Mouse (Mus musculus): ENCODE data around the gene Dlg2. TPM values are rescaled to one million over a fixed set of nuclear protein-coding genes. Genes with fewer than 3 reads are reported as not detected.

The Dlg2 gene
- polyA plus RNA-seq, 1 experiment from 2014 or later = 6.3 TPM

- WGBS = 75% methylated on average over 3 of the region's 3 CpGs
- H3K36me3 ChIP-seq (ENCODE audit: control insufficient read depth, insufficient read depth, low read length) = no peaks in the 10 kb centered on the region
- no peak for ATAC-seq (replicated peaks; ENCODE audit: low FRiP score, low TSS enrichment, low read depth)
- no peaks in the 10 kb centered on the region for H3K9me3 ChIP-seq (ENCODE audit: control insufficient read depth, low read length)
- no peak overlapping the region for H3K27ac ChIP-seq (ENCODE audit: low read depth)
- no peaks in the 10 kb centered on the region for H3K4me1 ChIP-seq (replicated peaks; ENCODE audit: control insufficient read depth, insufficient read depth, low read length)
- DNase-seq (ENCODE audit: low spot score) = no peak
- H3K4me2 ChIP-seq (ENCODE audit: low read length) = no peak overlapping the region
- no peak overlapping the region for H3K9ac ChIP-seq (ENCODE audit: low read length)
- no peaks in the 10 kb centered on the region for H3K27me3 ChIP-seq (replicated peaks; ENCODE audit: control insufficient read depth, insufficient read depth, low read length)
- no peak overlapping the region for H3K4me3 ChIP-seq (ENCODE audit: low read depth, low read length)
Measured at GRCm38 (mm10) chr7:91516225-91516624, 1039.8 kb downstream of the Dlg2 start.

- DNase-seq (ENCODE audit: low spot score) = no peak
- Histone ChIP-seq H3K27me3 (replicated peaks; ENCODE audit: control insufficient read depth, insufficient read depth, low read length) (no peaks in the 10 kb centered on the region), H3K9me3 (ENCODE audit: control insufficient read depth, low read length) (no peaks in the 10 kb centered on the region), H3K4me2 (ENCODE audit: low read length) (no peak overlapping the region), H3K9ac (ENCODE audit: low read length) (no peak overlapping the region), H3K36me3 (ENCODE audit: control insufficient read depth, insufficient read depth, low read length) (no peaks in the 10 kb centered on the region), H3K4me1 (replicated peaks; ENCODE audit: control insufficient read depth, insufficient read depth, low read length) (no peaks in the 10 kb centered on the region), H3K4me3 (ENCODE audit: low read depth, low read length) (no peak overlapping the region), H3K27ac (ENCODE audit: low read depth) (no peak overlapping the region)
- ATAC-seq (replicated peaks; ENCODE audit: low FRiP score, low TSS enrichment, low read depth) = no peak
- 74% methylated on average over 1 of the region's 1 CpGs for WGBS
Measured at GRCm38 (mm10) chr7:91525859-91526258, 1049.4 kb downstream of the Dlg2 start.

GRCm38 (mm10) chr7:91542597-91543285, 1066.3 kb downstream of the Dlg2 start:
- no peak overlapping the region for H3K9ac ChIP-seq (ENCODE audit: low read length)
- no peaks in the 10 kb centered on the region for H3K4me1 ChIP-seq (replicated peaks; ENCODE audit: control insufficient read depth, insufficient read depth, low read length)

GRCm38 (mm10) chr7:91543286-91543650, 1066.8 kb downstream of the Dlg2 start:
- peak overlapping the region; percentile 34 for H3K4me3 ChIP-seq (ENCODE audit: low read depth, low read length)
- peaks cover 13% of the 10 kb centered on the region for H3K27me3 ChIP-seq (replicated peaks; ENCODE audit: control insufficient read depth, insufficient read depth, low read length)
- H3K4me1 ChIP-seq (replicated peaks; ENCODE audit: control insufficient read depth, insufficient read depth, low read length) = no peaks in the 10 kb centered on the region
- no peaks in the 10 kb centered on the region for H3K9me3 ChIP-seq (ENCODE audit: control insufficient read depth, low read length)
- ATAC-seq (replicated peaks; ENCODE audit: low FRiP score, low TSS enrichment, low read depth) (no peak), DNase-seq (ENCODE audit: low spot score) (peak; percentile 51)
- no peak overlapping the region for H3K27ac ChIP-seq (ENCODE audit: low read depth)
- H3K9ac ChIP-seq (ENCODE audit: low read length) = no peak overlapping the region
- WGBS = 31% methylated on average over 4 of the region's 4 CpGs
- H3K36me3 ChIP-seq (ENCODE audit: control insufficient read depth, insufficient read depth, low read length) = no peaks in the 10 kb centered on the region
- H3K4me2 ChIP-seq (ENCODE audit: low read length) = peak overlapping the region; percentile 68

More at GRCm38 (mm10) chr7:91542597-91543285, 1066.3 kb downstream of the Dlg2 start:
- H3K4me2 ChIP-seq (ENCODE audit: low read length) = peak overlapping the region; percentile 68
- WGBS = 3% methylated on average over 28 of the region's 29 CpGs
- H3K36me3 ChIP-seq (ENCODE audit: control insufficient read depth, insufficient read depth, low read length) = no peaks in the 10 kb centered on the region
- peaks cover 13% of the 10 kb centered on the region for H3K27me3 ChIP-seq (replicated peaks; ENCODE audit: control insufficient read depth, insufficient read depth, low read length)
- H3K27ac ChIP-seq (ENCODE audit: low read depth) = no peak overlapping the region
- peak overlapping the region; percentile 34 for H3K4me3 ChIP-seq (ENCODE audit: low read depth, low read length)
- ATAC-seq (replicated peaks; ENCODE audit: low FRiP score, low TSS enrichment, low read depth) = peak; percentile 43; the same call in 1 of the 2 replicates
- H3K9me3 ChIP-seq (ENCODE audit: control insufficient read depth, low read length) = no peaks in the 10 kb centered on the region
- DNase-seq (ENCODE audit: low spot score) = peak; percentile 69

GRCm38 (mm10) chr7:91544600-91544999, 1068.1 kb downstream of the Dlg2 start:
- no peak for ATAC-seq (replicated peaks; ENCODE audit: low FRiP score, low TSS enrichment, low read depth)
- no peak for DNase-seq (ENCODE audit: low spot score)
- Histone ChIP-seq H3K9me3 (ENCODE audit: control insufficient read depth, low read length) (no peaks in the 10 kb centered on the region), H3K36me3 (ENCODE audit: control insufficient read depth, insufficient read depth, low read length) (no peaks in the 10 kb centered on the region), H3K27ac (ENCODE audit: low read depth) (no peak overlapping the region), H3K27me3 (replicated peaks; ENCODE audit: control insufficient read depth, insufficient read depth, low read length) (peaks cover 13% of the 10 kb centered on the region), H3K4me1 (replicated peaks; ENCODE audit: control insufficient read depth, insufficient read depth, low read length) (no peaks in the 10 kb centered on the region), H3K9ac (ENCODE audit: low read length) (no peak overlapping the region), H3K4me2 (ENCODE audit: low read length) (no peak overlapping the region), H3K4me3 (ENCODE audit: low read depth, low read length) (no peak overlapping the region)
- 69% methylated on average over 3 of the region's 3 CpGs for WGBS

GRCm38 (mm10) chr7:91548796-91549195, 1072.3 kb downstream of the Dlg2 start:
- DNase-seq (ENCODE audit: low spot score) (no peak), ATAC-seq (replicated peaks; ENCODE audit: low FRiP score, low TSS enrichment, low read depth) (no peak)
- no peak overlapping the region for H3K4me3 ChIP-seq (ENCODE audit: low read depth, low read length)
- no peak overlapping the region for H3K4me2 ChIP-seq (ENCODE audit: low read length)
- H3K4me1 ChIP-seq (replicated peaks; ENCODE audit: control insufficient read depth, insufficient read depth, low read length) = no peaks in the 10 kb centered on the region
- H3K27ac ChIP-seq (ENCODE audit: low read depth) = no peak overlapping the region
- no peaks in the 10 kb centered on the region for H3K27me3 ChIP-seq (replicated peaks; ENCODE audit: control insufficient read depth, insufficient read depth, low read length)
- WGBS = 56% methylated on average over 1 of the region's 1 CpGs
- H3K9me3 ChIP-seq (ENCODE audit: control insufficient read depth, low read length) = no peaks in the 10 kb centered on the region
- no peaks in the 10 kb centered on the region for H3K36me3 ChIP-seq (ENCODE audit: control insufficient read depth, insufficient read depth, low read length)
- no peak overlapping the region for H3K9ac ChIP-seq (ENCODE audit: low read length)

GRCm38 (mm10) chr7:91557582-91557981, 1081.1 kb downstream of the Dlg2 start:
- no peak for DNase-seq (ENCODE audit: low spot score)
- H3K9me3 ChIP-seq (ENCODE audit: control insufficient read depth, low read length) = no peaks in the 10 kb centered on the region
- no peaks in the 10 kb centered on the region for H3K36me3 ChIP-seq (ENCODE audit: control insufficient read depth, insufficient read depth, low read length)
- no peaks in the 10 kb centered on the region for H3K4me1 ChIP-seq (replicated peaks; ENCODE audit: control insufficient read depth, insufficient read depth, low read length)
- H3K4me2 ChIP-seq (ENCODE audit: low read length) = no peak overlapping the region
- no peak overlapping the region for H3K27ac ChIP-seq (ENCODE audit: low read depth)
- no peak overlapping the region for H3K4me3 ChIP-seq (ENCODE audit: low read depth, low read length)
- no peaks in the 10 kb centered on the region for H3K27me3 ChIP-seq (replicated peaks; ENCODE audit: control insufficient read depth, insufficient read depth, low read length)
- ATAC-seq (replicated peaks; ENCODE audit: low FRiP score, low TSS enrichment, low read depth) = no peak
- no peak overlapping the region for H3K9ac ChIP-seq (ENCODE audit: low read length)

- no peak for ATAC-seq (replicated peaks; ENCODE audit: low FRiP score, low TSS enrichment, low read depth)
- no peak overlapping the region for H3K9ac ChIP-seq (ENCODE audit: low read length)
- DNase-seq (ENCODE audit: low spot score) = no peak
Measured at GRCm38 (mm10) chr7:91567423-91567822, 1091.0 kb downstream of the Dlg2 start.

GRCm38 (mm10) chr7:91570969-91571368, 1094.5 kb downstream of the Dlg2 start:
- no peaks in the 10 kb centered on the region for H3K36me3 ChIP-seq (ENCODE audit: control insufficient read depth, insufficient read depth, low read length)
- H3K4me1 ChIP-seq (replicated peaks; ENCODE audit: control insufficient read depth, insufficient read depth, low read length) = no peaks in the 10 kb centered on the region
- ATAC-seq (replicated peaks; ENCODE audit: low FRiP score, low TSS enrichment, low read depth) (no peak), DNase-seq (ENCODE audit: low spot score) (no peak)
- H3K4me2 ChIP-seq (ENCODE audit: low read length) = no peak overlapping the region
- no peaks in the 10 kb centered on the region for H3K27me3 ChIP-seq (replicated peaks; ENCODE audit: control insufficient read depth, insufficient read depth, low read length)
- WGBS = 87% methylated on average over 2 of the region's 2 CpGs
- no peak overlapping the region for H3K27ac ChIP-seq (ENCODE audit: low read depth)
- no peaks in the 10 kb centered on the region for H3K9me3 ChIP-seq (ENCODE audit: control insufficient read depth, low read length)
- no peak overlapping the region for H3K9ac ChIP-seq (ENCODE audit: low read length)
- H3K4me3 ChIP-seq (ENCODE audit: low read depth, low read length) = no peak overlapping the region

More at GRCm38 (mm10) chr7:91567423-91567822, 1091.0 kb downstream of the Dlg2 start:
- Histone ChIP-seq H3K4me1 (replicated peaks; ENCODE audit: control insufficient read depth, insufficient read depth, low read length) (no peaks in the 10 kb centered on the region), H3K27ac (ENCODE audit: low read depth) (no peak overlapping the region), H3K4me2 (ENCODE audit: low read length) (no peak overlapping the region), H3K27me3 (replicated peaks; ENCODE audit: control insufficient read depth, insufficient read depth, low read length) (no peaks in the 10 kb centered on the region), H3K9me3 (ENCODE audit: control insufficient read depth, low read length) (no peaks in the 10 kb centered on the region), H3K4me3 (ENCODE audit: low read depth, low read length) (no peak overlapping the region), H3K36me3 (ENCODE audit: control insufficient read depth, insufficient read depth, low read length) (no peaks in the 10 kb centered on the region)

Measured in intestine, embryonic 14.5 days (tissue).